Mouse (Mus musculus): ENCODE measurements at regions not wholly inside any gene's neighbourhood (a gene's known extent, or its start where the extent isn't known, plus 50 kb on each side); places are given as distances from the start of the nearest gene placed in this dataset.

GRCm38 (mm10) chr8:26921531-26922177, 55.5 kb upstream of the Zfp703 start:
- Histone ChIP-seq H3K79me3 (ENCODE audit: low read depth) (no peaks in the 10 kb centered on the region), H3K4me3 (ENCODE audit: insufficient read depth, poor library complexity, severe bottlenecking) (no peak overlapping the region), H3K79me2 (ENCODE audit: control insufficient read depth, insufficient read depth) (no peaks in the 10 kb centered on the region), H3ac (ENCODE audit: control insufficient read depth, insufficient read length, low read depth) (no peak overlapping the region), H3K36me3 (ENCODE audit: control insufficient read depth, insufficient read depth) (no peaks in the 10 kb centered on the region), H3K27me3 (ENCODE audit: control insufficient read depth, insufficient read depth, insufficient read length) (no peaks in the 10 kb centered on the region)
- TF ChIP-seq MYOD1 (IDR thresholded peaks at IDR 0.05; ENCODE audit: control insufficient read depth, insufficient read length, low read depth) = peak; percentile 32
- peak; percentile 58 for TF ChIP-seq CEBPB (IDR thresholded peaks at IDR 0.05; ENCODE audit: low read depth)
- no peak for TF ChIP-seq CTCF (IDR thresholded peaks at IDR 0.05; ENCODE audit: control insufficient read depth, insufficient read depth, insufficient read length)

GRCm38 (mm10) chr8:26922178-26922540, 55.0 kb upstream of the Zfp703 start:
- Histone ChIP-seq H3K27me3 (ENCODE audit: control insufficient read depth, insufficient read depth, insufficient read length) (no peaks in the 10 kb centered on the region), H3K36me3 (ENCODE audit: control insufficient read depth, insufficient read depth) (no peaks in the 10 kb centered on the region), H3ac (ENCODE audit: control insufficient read depth, insufficient read length, low read depth) (no peak overlapping the region), H3K4me3 (ENCODE audit: insufficient read depth, poor library complexity, severe bottlenecking) (no peak overlapping the region), H3K79me3 (ENCODE audit: low read depth) (no peaks in the 10 kb centered on the region), H3K79me2 (ENCODE audit: control insufficient read depth, insufficient read depth) (no peaks in the 10 kb centered on the region)
- no peak for TF ChIP-seq MYOD1 (IDR thresholded peaks at IDR 0.05; ENCODE audit: control insufficient read depth, insufficient read length, low read depth)
- no peak for TF ChIP-seq USF1 (IDR thresholded peaks at IDR 0.05; ENCODE audit: low read depth)
- TF ChIP-seq CTCF (IDR thresholded peaks at IDR 0.05; ENCODE audit: control insufficient read depth, insufficient read depth, insufficient read length) = no peak
- TF ChIP-seq CEBPB (IDR thresholded peaks at IDR 0.05; ENCODE audit: low read depth) = no peak
- no peak for TF ChIP-seq FOSL1 (IDR thresholded peaks at IDR 0.05; ENCODE audit: insufficient read depth, low read length, poor library complexity, severe bottlenecking)
- no peak for TF ChIP-seq MAX (IDR thresholded peaks at IDR 0.05)
- TF ChIP-seq MYOG (IDR thresholded peaks at IDR 0.05; ENCODE audit: control insufficient read depth, extremely low read depth, insufficient read length) = no peak

DNA sequence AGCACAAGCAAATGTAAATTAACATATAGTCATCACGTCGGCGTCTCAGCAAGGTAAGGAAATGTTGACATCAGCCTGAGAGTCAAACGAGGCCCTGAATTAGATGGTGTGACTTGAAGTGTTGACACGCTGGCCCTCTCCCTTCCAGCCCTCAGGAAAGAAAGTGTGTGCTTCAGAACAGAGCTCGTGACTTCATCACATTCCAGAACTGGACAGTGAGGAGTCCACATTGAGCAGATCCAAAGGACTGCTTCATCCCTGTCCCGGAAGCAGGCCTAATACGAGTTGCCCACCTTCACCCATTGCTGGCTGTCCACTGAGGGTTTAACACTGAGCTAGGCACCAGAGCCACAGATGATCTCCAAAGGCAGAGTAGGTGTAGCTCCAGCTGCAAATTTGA, 54.0 kb upstream of the Zfp703 start:
- no peak for TF ChIP-seq MAX (IDR thresholded peaks at IDR 0.05)
- no peak for TF ChIP-seq USF1 (IDR thresholded peaks at IDR 0.05; ENCODE audit: low read depth)
- TF ChIP-seq CTCF (IDR thresholded peaks at IDR 0.05; ENCODE audit: control insufficient read depth, insufficient read depth, insufficient read length) = no peak
- TF ChIP-seq MYOD1 (IDR thresholded peaks at IDR 0.05; ENCODE audit: control insufficient read depth, insufficient read length, low read depth) = no peak
- no peak for TF ChIP-seq FOSL1 (IDR thresholded peaks at IDR 0.05; ENCODE audit: insufficient read depth, low read length, poor library complexity, severe bottlenecking)
- no peak for TF ChIP-seq MYOG (IDR thresholded peaks at IDR 0.05; ENCODE audit: control insufficient read depth, extremely low read depth, insufficient read length)
- no peak for TF ChIP-seq CEBPB (IDR thresholded peaks at IDR 0.05; ENCODE audit: low read depth)
- H3K36me3 ChIP-seq (ENCODE audit: control insufficient read depth, insufficient read depth) = no peaks in the 10 kb centered on the region

More for the DNA sequence above, 54.0 kb upstream of the Zfp703 start:
- no peak overlapping the region for H3K4me3 ChIP-seq (ENCODE audit: insufficient read depth, poor library complexity, severe bottlenecking)
- H3K79me2 ChIP-seq (ENCODE audit: control insufficient read depth, insufficient read depth) = no peaks in the 10 kb centered on the region
- H3K27me3 ChIP-seq (ENCODE audit: control insufficient read depth, insufficient read depth, insufficient read length) = no peaks in the 10 kb centered on the region
- no peaks in the 10 kb centered on the region for H3K79me3 ChIP-seq (ENCODE audit: low read depth)
- H3ac ChIP-seq (ENCODE audit: control insufficient read depth, insufficient read length, low read depth) = no peak overlapping the region

All from C2C12 (cell line).